Mouse (Mus musculus) olfactory bulb, adult 2 months (tissue): Measurements from ENCODE around the gene Gm11172. TPM values are rescaled to one million over a fixed set of nuclear protein-coding genes. Genes with fewer than 3 reads are reported as not detected.

ENCODE experiments used
- H3K27ac ChIP-seq: fragments of 200-500 bp; 2 replicates; pipeline ENCODE4 v1.5.1; 2012; ENCODE audit warnings: low read depth, low read length; ENCODE audit not compliant: insufficient read depth
- H3K4me1 ChIP-seq: fragments of 200-500 bp; 2 replicates; pipeline ENCODE4 v1.6.1; 2012; ENCODE audit warnings: low read length; ENCODE audit not compliant: control insufficient read depth, insufficient read depth
- H3K4me3 ChIP-seq: fragments of 200-500 bp; 2 replicates; pipeline ENCODE4 v1.5.1; 2012; ENCODE audit warnings: mild to moderate bottlenecking, low read depth, low read length, moderate library complexity; ENCODE audit not compliant: insufficient read depth
- CTCF ChIP-seq: fragments of 200-500 bp; IDR thresholded peaks from 2 replicates; pipeline ENCODE4 v1.5.1; 2012; ENCODE audit warnings: low read depth, mild to moderate bottlenecking, low read length, moderate library complexity; ENCODE audit not compliant: insufficient read depth
- POLR2A ChIP-seq: fragments of 200-500 bp; IDR thresholded peaks from 2 replicates; pipeline ENCODE4 v1.6.1; 2012; ENCODE audit warnings: mild to moderate bottlenecking, low read depth, low read length, moderate library complexity; ENCODE audit not compliant: insufficient read depth
- WGBS: fragments of 180-500 bp; shearing (Covaris S2); methylation state at CpG from one replicate; pipeline ENCODE4 v1.1.7; 2018; 5-methylcytosine and 5-hydroxymethylcytosine counted together
- polyA plus RNA-seq: library from polyadenylated mRNA; stranded (reverse); fragments of >200 nt; gene quantifications from 2 replicates; pipeline ENCODE4 v1.2.4, GENCODE M21; 2012; ENCODE audit warnings: low replicate concordance; ENCODE audit not compliant: missing spikeins, insufficient read depth, insufficient read length

The Gm11172 gene
- polyA plus RNA-seq, 1 experiment: not detected

DNA sequence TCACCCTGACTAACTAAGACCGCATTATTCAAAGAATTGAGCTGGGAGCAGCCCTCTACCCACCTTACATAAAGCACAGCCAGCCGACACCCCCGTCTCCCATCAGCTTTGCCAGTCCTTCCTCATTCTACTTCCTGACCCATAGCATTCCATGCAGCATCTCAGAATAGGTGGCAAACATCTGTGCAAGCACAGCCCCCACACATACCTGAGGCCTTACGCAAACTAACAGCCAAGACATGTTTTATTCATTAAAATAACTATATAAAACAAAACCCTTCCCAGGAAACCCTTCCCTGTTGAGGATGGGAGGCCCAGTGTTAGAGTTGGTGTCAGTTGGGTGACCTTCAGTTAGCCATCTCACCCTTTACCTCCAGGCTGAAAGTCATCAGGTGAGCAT, 13.1 kb downstream of the Gm11172 start:
- TF ChIP-seq CTCF: no peak
- TF ChIP-seq POLR2A: no peak
- Histone ChIP-seq H3K4me3 (no peak overlapping the region), H3K27ac (no peak overlapping the region), H3K4me1 (no peaks in the 10 kb centered on the region)
- 92% methylated on average over 4 of the region's 4 CpGs for WGBS

DNA sequence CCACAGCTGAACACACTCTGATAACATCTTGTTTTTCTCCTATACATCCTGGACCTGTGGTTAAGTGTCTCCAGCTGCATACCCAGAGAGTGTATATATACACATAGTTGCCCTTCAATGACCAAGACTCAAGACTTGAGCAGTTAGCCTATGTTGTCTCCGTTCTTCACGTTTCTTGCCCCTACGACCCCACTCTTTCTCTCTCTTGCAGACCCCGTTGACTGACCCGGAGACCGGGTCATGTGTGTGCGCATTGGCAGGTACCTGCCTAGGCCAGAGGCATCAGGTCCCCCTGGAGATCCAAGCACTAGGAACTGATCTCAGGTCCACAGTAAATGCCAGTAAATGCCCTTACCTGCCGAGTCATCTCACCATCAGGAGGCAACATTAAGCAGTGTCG, 14.6 kb downstream of the Gm11172 start:
- Histone ChIP-seq H3K27ac (no peak overlapping the region), H3K4me1 (no peaks in the 10 kb centered on the region), H3K4me3 (no peak overlapping the region)
- no peak for TF ChIP-seq POLR2A
- TF ChIP-seq CTCF: no peak
- 95% methylated on average over 9 of the region's 9 CpGs for WGBS

DNA sequence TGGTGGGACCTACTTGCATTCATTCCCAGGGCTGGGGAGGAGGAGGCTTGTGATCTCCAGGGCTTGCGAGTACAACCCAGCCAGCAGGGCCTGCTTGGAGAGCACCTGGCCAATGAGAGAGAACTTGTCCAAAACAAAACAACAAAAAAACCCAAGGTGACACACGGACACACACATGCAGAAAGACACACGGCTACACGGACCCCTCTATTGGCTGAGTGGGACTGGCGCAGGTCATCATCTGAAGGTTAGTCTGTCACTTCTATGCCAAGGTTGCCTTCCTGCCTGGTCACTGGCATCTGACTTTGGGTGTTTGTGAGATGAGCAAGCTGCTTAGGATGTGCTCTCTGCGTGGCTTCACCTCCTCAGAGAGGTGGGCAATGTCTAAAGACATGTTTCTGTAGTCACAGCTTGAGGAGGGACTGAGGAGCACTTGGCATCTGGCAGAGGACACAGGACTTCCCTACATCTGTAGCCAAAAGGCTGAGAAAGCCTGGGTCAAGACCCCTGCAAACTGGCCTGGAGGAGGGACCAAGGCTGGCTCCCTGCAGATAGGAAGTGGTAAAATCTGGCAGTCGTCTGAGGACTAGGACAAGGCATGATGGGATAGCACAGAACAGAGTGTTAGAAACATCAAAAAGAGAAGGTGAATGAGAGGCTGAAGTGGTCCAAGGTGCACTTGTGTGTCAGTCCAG, 15.2 kb downstream of the Gm11172 start:
- Histone ChIP-seq H3K27ac (no peak overlapping the region), H3K4me3 (no peak overlapping the region), H3K4me1 (no peaks in the 10 kb centered on the region)
- TF ChIP-seq POLR2A (no peak), CTCF (no peak)
- 88% methylated on average over 7 of the region's 7 CpGs for WGBS

- TF ChIP-seq POLR2A: no peak
- no peak for TF ChIP-seq CTCF
- no peak overlapping the region for H3K4me3 ChIP-seq
- no peaks in the 10 kb centered on the region for H3K4me1 ChIP-seq
- WGBS: 86% methylated on average over 4 of the region's 4 CpGs
- H3K27ac ChIP-seq: no peak overlapping the region
Measured at GRCm38 (mm10) chr16:10828461-10828805, 15.7 kb downstream of the Gm11172 start.

DNA sequence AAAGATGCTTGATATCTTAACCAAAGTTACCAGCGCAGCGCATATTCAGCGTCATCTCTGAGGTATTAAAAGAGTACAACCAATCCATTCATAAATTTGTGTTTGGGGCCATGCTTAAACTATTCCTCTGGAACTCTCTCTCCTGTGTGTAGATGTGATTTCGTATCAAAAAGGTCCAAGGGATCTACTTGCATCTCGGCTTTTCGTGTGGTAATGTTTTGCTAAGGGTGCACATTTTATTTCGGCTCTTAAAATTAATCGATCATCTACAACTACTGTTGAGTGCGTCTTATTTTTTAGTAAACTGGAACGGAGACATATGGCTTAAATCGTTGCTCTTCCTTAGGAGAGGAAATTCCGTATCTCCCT, 21.8 kb downstream of the Gm11172 start:
- TF ChIP-seq POLR2A (no peak), CTCF (no peak)
- Histone ChIP-seq H3K4me3 (peak overlapping the region; percentile 99; the same call in 1 of the 2 replicates), H3K27ac (no peak overlapping the region), H3K4me1 (peaks cover 5% of the 10 kb centered on the region; the same call in 1 of the 2 replicates)
- 5% methylated on average over 12 of the region's 12 CpGs for WGBS

- WGBS: 1% methylated on average over 64 of the region's 69 CpGs
- TF ChIP-seq POLR2A (no peak), CTCF (no peak)
Measured at GRCm38 (mm10) chr16:10834911-10835587, 22.3 kb downstream of the Gm11172 start, which contains the start of gene Rmi2. Gene Rmi2 (plus strand): TSS chr16:10835059.

GRCm38 (mm10) chr16:10836388-10836787, 23.7 kb downstream of the Gm11172 start:
- H3K4me1 ChIP-seq: peaks cover 5% of the 10 kb centered on the region; the same call in 1 of the 2 replicates
- no peak for TF ChIP-seq CTCF
- no peak for TF ChIP-seq POLR2A
- H3K4me3 ChIP-seq: no peak overlapping the region
- WGBS: 98% methylated on average over 3 of the region's 3 CpGs
- no peak overlapping the region for H3K27ac ChIP-seq

More at GRCm38 (mm10) chr16:10834911-10835587, 22.3 kb downstream of the Gm11172 start, which contains the start of gene Rmi2:
- no peak within 1 kb of the TSS for H3K27ac ChIP-seq
- peaks cover 5% of the 10 kb centered on the region; the same call in 1 of the 2 replicates for H3K4me1 ChIP-seq
- H3K4me3 ChIP-seq: peak within 1 kb of the TSS; percentile 99

- no peak overlapping the region for H3K4me3 ChIP-seq
- peaks cover 7% of the 10 kb centered on the region; the same call in 1 of the 2 replicates for H3K4me1 ChIP-seq
- no peak overlapping the region for H3K27ac ChIP-seq
- 97% methylated on average over 3 of the region's 3 CpGs for WGBS
- TF ChIP-seq CTCF (no peak), POLR2A (no peak)
Measured at GRCm38 (mm10) chr16:10837250-10837649, 24.5 kb downstream of the Gm11172 start.

DNA sequence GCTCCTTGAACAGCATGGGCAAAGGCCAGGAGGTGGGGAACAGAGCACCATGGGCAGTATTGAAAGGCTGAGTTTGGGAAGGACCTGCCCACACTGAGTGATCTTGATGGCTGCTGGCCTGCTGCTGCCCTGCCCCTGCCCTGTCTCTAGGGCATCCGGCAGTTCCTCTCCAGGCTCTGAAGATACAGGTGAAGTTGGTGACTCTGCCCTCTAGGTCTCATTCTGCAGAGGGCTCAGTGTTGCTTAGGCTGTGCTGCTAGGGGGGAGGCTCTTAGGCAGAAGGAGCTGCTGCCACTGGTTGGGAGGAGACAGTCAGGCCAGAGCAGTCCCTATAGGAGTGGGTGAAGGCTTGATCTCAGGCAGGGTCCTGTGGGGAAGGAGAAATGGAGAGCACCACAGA, 25.2 kb downstream of the Gm11172 start:
- 96% methylated on average over 1 of the region's 1 CpGs for WGBS
- H3K27ac ChIP-seq: no peak overlapping the region
- H3K4me1 ChIP-seq: peaks cover 8% of the 10 kb centered on the region; the same call in 1 of the 2 replicates
- H3K4me3 ChIP-seq: no peak overlapping the region
- TF ChIP-seq POLR2A (no peak), CTCF (no peak)
